Mouse (Mus musculus) stomach, postnatal 0 days (tissue): ENCODE measurements at regions not wholly inside any gene's neighbourhood (a gene's known extent, or its start where the extent isn't known, plus 50 kb on each side); places are given as distances from the start of the nearest gene placed in this dataset.
A peak's percentile ranks its signal among the peaks of the same experiment; 100 is the strongest.

Experiments
- ATAC-seq: fragments of 200-750 bp; cut with Nextera tagmentation; 2 replicates; pipeline ENCODE4 v1.8.0; 2017; ENCODE audit not compliant: low FRiP score, low TSS enrichment
- DNase-seq: peaks from one replicate; pipeline ENCODE4 v3.0.0-alpha.2; 2016; ENCODE audit warnings: low spot score
- H3K27ac ChIP-seq: fragments of 300-500 bp; sonication (generic); replicated peaks from 2 replicates; pipeline ENCODE4 v1.5.1; 2014; ENCODE audit warnings: mild to moderate bottlenecking, control low read depth
- H3K27me3 ChIP-seq: fragments of 300-500 bp; sonication (generic); 2 replicates; pipeline ENCODE4 v1.6.1; 2014; ENCODE audit warnings: low read length; ENCODE audit not compliant: control insufficient read depth, insufficient read depth
- H3K36me3 ChIP-seq: fragments of 300-500 bp; sonication (generic); 2 replicates; pipeline ENCODE4 v1.6.1; 2014; ENCODE audit warnings: low read length, mixed read lengths; ENCODE audit not compliant: control insufficient read depth, insufficient read depth
- H3K4me1 ChIP-seq: fragments of 300-500 bp; sonication (generic); replicated peaks from 2 replicates; pipeline ENCODE4 v1.6.1; 2014; ENCODE audit warnings: antibody characterized with exemption; ENCODE audit not compliant: control insufficient read depth, insufficient read depth
- H3K4me2 ChIP-seq: fragments of 300-500 bp; sonication (generic); replicated peaks from 2 replicates; pipeline ENCODE4 v1.6.1; 2014; ENCODE audit warnings: low read depth, mild to moderate bottlenecking, control low read depth, moderate library complexity
- H3K4me3 ChIP-seq: fragments of 300-500 bp; sonication (generic); 2 replicates; pipeline ENCODE4 v1.5.1; 2014; ENCODE audit warnings: low read depth, low read length, control low read depth
- H3K9ac ChIP-seq: fragments of 300-500 bp; sonication (generic); 2 replicates; pipeline ENCODE4 v1.6.1; 2014; ENCODE audit warnings: mild to moderate bottlenecking, low read length, control low read depth, mixed read lengths
- H3K9me3 ChIP-seq: fragments of 300-500 bp; sonication (generic); 2 replicates; pipeline ENCODE4 v1.6.1; 2016; ENCODE audit warnings: low read length; ENCODE audit not compliant: control insufficient read depth
- CTCF ChIP-seq: IDR thresholded peaks from 2 replicates; pipeline ENCODE4 v1.5.1; 2016; ENCODE audit warnings: antibody characterized with exemption, low read depth, mild to moderate bottlenecking, moderate library complexity
- EP300 ChIP-seq: optimal IDR thresholded peaks from 2 replicates; pipeline ENCODE3; 2016; ENCODE audit warnings: antibody characterized with exemption
- WGBS: fragments of 180-500 bp; shearing (Covaris S2); extraction: QIAGEN DNeasy Blood & Tissue Kit; methylation state at CpG from one replicate; pipeline ENCODE4 v1.1.7; 2014; 5-methylcytosine and 5-hydroxymethylcytosine counted together

GRCm38 (mm10) chr12:77952492-77952891, 241.6 kb upstream of the Gm6657 start:
- H3K36me3 ChIP-seq = no peaks in the 10 kb centered on the region
- no peak overlapping the region for H3K9ac ChIP-seq
- H3K4me3 ChIP-seq = no peak overlapping the region
- H3K4me1 ChIP-seq = no peaks in the 10 kb centered on the region
- DNase-seq = peak; percentile 18
- H3K27me3 ChIP-seq = no peaks in the 10 kb centered on the region
- no peak overlapping the region for H3K27ac ChIP-seq
- WGBS = 24% methylated on average over 2 of the region's 2 CpGs
- H3K4me2 ChIP-seq = no peak overlapping the region
- TF ChIP-seq CTCF (no peak), EP300 (no peak)
- no peaks in the 10 kb centered on the region for H3K9me3 ChIP-seq
- peak; percentile 68 for ATAC-seq

GRCm38 (mm10) chr12:77962631-77963030, 231.4 kb upstream of the Gm6657 start:
- no peak for ATAC-seq
- WGBS = 66% methylated on average over 6 of the region's 6 CpGs
- Histone ChIP-seq H3K4me3 (no peak overlapping the region), H3K9ac (no peak overlapping the region), H3K9me3 (no peaks in the 10 kb centered on the region), H3K27me3 (no peaks in the 10 kb centered on the region), H3K36me3 (no peaks in the 10 kb centered on the region), H3K4me2 (no peak overlapping the region), H3K27ac (no peak overlapping the region), H3K4me1 (no peaks in the 10 kb centered on the region)
- TF ChIP-seq EP300 = no peak
- no peak for TF ChIP-seq CTCF
- no peak for DNase-seq

- ATAC-seq = no peak
- no peak for DNase-seq
- H3K27me3 ChIP-seq = no peaks in the 10 kb centered on the region
- no peak for TF ChIP-seq EP300
- no peak for TF ChIP-seq CTCF
- H3K9me3 ChIP-seq = no peaks in the 10 kb centered on the region
- H3K4me3 ChIP-seq = no peak overlapping the region
- H3K4me1 ChIP-seq = no peaks in the 10 kb centered on the region
- H3K4me2 ChIP-seq = no peak overlapping the region
- H3K36me3 ChIP-seq = no peaks in the 10 kb centered on the region
- 50% methylated on average over 3 of the region's 3 CpGs for WGBS
- no peak overlapping the region for H3K27ac ChIP-seq
- no peak overlapping the region for H3K9ac ChIP-seq
Measured at GRCm38 (mm10) chr12:77968543-77968942, 225.5 kb upstream of the Gm6657 start.

GRCm38 (mm10) chr12:77970026-77970425, 224.0 kb upstream of the Gm6657 start:
- DNase-seq (peak; percentile 35), ATAC-seq (peak; percentile 75)
- 65% methylated on average over 1 of the region's 1 CpGs for whole genome bisulfite sequencing
- Histone ChIP-seq H3K4me1 (no peaks in the 10 kb centered on the region), H3K4me2 (no peak overlapping the region), H3K27me3 (no peaks in the 10 kb centered on the region), H3K27ac (no peak overlapping the region), H3K9me3 (no peaks in the 10 kb centered on the region), H3K36me3 (no peaks in the 10 kb centered on the region), H3K9ac (no peak overlapping the region), H3K4me3 (no peak overlapping the region)
- TF ChIP-seq EP300 (no peak), CTCF (peak; percentile 31)

GRCm38 (mm10) chr12:77972165-77972564, 221.9 kb upstream of the Gm6657 start:
- H3K9me3 ChIP-seq = no peaks in the 10 kb centered on the region
- H3K36me3 ChIP-seq = no peaks in the 10 kb centered on the region
- no peak overlapping the region for H3K4me2 ChIP-seq
- no peaks in the 10 kb centered on the region for H3K27me3 ChIP-seq
- 41% methylated on average over 4 of the region's 4 CpGs for WGBS
- no peak for TF ChIP-seq CTCF
- TF ChIP-seq EP300 = no peak
- no peaks in the 10 kb centered on the region for H3K4me1 ChIP-seq
- H3K27ac ChIP-seq = no peak overlapping the region
- ATAC-seq (no peak), DNase-seq (no peak)
- H3K9ac ChIP-seq = no peak overlapping the region
- H3K4me3 ChIP-seq = no peak overlapping the region

- Histone ChIP-seq H3K36me3 (no peaks in the 10 kb centered on the region), H3K27me3 (no peaks in the 10 kb centered on the region), H3K4me2 (no peak overlapping the region), H3K9me3 (no peaks in the 10 kb centered on the region), H3K9ac (no peak overlapping the region), H3K4me1 (no peaks in the 10 kb centered on the region), H3K27ac (no peak overlapping the region), H3K4me3 (no peak overlapping the region)
- ATAC-seq = no peak
- 66% methylated on average over 2 of the region's 2 CpGs for WGBS
- DNase-seq = no peak
- no peak for TF ChIP-seq CTCF
- no peak for TF ChIP-seq EP300
Measured at GRCm38 (mm10) chr12:77976952-77977351, 217.1 kb upstream of the Gm6657 start.
